Mouse (Mus musculus): ENCODE measurements around the gene Rptor.

Rptor gene

DNA sequence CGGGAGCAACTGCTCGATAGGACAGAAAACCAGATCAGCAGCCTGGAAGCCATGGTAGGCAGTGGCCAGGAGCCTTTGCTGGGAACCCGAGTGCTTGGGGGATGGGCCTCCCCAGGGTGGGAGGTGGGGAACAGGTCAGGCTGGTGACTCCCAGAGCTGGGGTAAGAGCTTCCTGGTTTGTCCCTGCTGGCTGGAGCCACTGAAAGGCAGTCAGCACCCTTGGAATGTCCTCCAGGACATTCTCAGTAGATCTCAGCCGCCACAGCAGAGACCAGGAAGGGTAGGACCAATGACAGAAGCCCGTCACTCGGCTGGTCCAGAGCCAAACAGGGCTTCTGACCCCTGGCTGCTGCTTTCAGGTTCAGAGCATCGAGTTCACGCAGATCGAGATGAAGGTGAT, 313.0 kb downstream of the Rptor start:
- peak in 1 of 2 experiments; percentile 60 for DNase-seq

DNA sequence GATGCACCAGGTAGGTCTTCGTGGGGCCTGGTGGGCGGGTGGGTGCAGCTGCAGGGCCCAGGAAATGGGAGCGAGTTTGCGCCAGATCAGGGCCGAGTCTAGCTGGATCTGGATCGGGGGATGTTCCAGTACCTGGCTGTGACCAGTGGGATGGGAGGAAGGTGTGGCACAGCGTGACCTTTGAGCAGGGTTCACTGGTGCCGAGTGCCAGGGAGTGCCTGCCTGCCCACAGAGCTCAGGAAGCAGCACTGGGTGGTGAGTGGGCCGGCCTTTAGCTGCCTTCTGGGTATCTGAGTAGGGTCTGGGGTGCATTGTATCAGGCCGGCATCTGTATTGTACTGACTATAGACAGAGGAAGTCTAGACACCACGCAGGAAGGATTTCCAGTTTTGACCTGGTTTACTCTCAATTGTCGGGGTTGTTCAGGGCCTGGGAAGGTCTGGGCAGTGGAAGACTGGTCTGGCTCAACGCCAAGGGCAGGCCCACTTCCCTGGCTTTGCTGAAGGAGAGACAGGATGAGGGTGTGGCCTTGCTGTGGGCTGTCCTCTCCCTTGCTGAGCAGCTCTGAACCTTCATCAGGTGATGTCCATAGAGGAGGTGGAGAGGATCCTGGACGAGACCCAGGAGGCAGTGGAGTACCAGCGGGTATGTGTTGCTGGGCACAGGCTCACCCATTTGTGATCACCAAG, 313.5 kb downstream of the Rptor start:
- peak; percentile 84 to 93 for DNase-seq

DNA sequence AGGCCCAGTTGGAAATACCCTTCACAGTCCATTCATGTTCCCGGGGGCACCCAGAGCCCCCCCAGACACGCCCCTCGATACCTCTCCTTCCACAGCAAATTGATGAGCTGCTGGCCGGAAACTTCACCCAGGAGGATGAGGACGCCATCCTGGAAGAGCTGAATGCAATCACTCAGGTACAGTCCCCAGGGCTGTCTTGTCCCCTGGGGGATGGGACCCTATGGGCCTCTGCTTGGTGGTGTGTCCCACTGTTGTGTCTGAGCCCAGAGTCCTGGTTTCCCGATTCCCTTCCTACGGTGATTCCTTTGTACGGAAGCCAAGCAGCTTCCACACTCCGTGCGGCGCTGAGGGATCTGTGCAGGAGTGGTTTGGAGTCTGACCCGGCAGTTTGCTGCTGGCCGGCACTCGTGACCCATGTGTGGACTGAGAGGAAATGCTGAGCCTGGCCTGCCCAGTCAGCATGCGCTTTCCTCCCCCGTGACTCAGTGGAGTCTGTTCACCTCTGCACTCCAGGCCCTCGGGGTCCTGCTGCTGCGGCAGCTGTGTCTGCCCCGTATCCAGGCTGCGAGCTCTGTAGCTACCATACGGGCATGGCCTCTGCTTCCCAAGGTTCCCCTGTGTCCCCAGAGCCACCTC, 314.2 kb downstream of the Rptor start:
- DNase-seq = no peak

DNA sequence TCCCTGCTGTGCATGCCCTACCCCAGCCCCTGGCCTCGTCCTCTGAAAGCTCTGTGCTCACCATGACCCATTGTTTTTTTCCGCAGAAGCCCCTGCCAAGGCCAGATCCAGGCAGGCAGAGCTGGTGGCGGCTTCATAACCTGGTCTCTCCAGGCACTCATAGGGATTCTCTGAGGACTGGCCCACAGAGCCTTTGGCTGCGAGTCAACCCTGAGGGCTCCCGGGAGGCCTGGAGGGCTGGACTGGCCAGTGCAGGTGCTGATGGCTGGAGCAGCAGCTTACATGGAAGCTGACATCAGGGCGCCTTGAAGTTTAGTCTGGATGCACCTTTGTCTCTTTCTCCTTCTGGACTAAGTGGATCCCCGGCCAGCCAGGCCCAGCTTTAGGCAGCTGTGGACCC, 315.8 kb downstream of the Rptor start:
- no peak for DNase-seq

DNA sequence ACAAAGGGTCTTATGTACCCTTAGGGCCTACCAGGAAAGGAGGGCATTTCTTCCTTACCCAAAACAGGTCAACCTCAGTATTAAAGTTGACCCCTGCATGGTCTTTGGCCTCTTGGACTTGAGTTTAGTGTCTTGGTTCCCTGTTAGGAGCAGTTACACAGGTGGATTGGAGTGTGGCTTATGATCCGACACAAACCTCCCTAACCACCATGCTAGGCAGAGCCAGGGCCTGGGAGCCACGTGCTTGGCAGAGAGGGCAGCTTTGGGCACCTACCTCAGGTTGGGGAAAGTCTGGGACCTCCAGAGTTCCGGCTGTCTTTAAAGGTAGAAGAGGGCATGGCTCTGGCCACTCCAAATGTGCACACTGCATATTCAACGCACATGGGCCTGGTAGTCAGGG, 316.7 kb downstream of the Rptor start:
- no peak for DNase-seq

DNA sequence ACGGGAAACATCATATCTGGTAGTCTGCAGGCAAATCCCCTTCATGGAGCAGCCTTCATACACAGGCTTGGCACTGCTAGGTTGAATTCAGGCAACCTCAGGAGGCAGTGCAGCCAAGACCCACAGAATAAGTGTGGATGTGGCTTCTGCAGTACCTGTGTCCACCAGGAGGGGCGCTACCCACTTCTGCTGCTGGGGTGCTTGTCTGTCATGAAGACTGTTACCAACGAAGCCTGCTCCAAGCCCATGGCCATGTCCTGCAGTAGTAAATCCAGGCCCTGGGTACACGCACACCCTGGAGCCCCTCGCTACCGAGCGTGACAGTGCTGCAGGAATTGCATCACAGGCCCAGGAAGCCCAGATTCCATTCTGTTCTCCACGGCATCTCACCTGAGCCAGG, 317.2 kb downstream of the Rptor start:
- DNase-seq = peak; percentile 78 to 87

DNA sequence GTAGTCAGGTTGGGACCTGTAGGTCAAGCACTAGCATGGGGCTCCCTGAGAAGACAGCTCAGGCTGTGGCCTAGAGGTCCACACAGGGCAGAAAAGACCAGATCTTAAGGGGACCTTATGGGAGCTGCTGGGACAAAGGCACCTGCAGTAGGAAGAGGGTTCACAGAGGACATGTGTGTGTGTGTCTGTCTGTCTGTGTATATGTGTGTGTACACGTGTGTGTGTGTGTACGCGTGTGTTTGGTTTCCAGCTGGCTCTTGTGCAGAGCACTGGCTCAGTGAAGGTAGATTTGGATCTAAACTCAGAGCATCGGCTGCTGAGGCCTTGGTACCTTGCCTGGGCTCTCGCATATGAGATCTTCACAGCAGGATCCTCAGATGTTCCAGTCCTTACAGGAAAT, 318.0 kb downstream of the Rptor start:
- no peak for DNase-seq

DNA sequence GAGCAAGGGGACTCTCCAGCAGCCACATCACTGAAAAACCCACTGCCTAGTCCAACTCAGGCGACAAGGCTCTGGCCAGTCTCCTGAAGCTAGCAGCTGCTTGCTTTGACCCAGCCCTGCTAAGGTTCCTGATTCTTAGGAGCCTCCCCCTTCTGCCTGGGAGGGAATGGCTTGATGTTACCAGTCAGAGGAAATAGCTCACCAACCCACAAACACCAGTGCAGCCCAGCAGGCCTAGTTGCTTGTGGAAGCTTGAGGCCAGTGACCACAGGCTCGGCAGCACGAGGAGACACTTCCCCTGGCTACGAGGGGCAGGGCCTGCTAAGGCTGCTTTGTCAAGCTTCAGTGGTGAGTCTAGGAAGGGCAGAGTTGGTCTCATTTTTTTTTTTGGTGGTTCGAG, 322.5 kb downstream of the Rptor start:
- peak; percentile 64 to 73 for DNase-seq

DNA sequence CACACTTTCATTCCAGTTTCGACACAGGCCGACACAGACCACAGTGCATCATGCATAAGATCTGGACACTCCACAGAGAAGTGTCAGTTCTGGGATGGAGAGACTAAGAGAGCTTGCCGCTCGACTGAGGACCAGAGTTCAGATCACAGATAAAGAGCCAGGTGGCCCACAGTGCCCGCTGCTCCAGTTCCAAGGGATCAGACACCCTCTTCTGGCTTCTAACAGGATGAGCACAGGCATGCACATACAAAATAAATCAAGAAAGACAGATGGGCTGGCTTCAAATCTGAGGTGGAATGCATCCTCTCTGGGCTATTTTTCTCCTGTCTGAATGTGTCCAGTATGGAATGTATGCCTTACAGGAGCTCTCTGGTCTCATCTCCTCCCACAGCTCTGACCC, 324.1 kb downstream of the Rptor start:
- no peak for DNase-seq

DNA sequence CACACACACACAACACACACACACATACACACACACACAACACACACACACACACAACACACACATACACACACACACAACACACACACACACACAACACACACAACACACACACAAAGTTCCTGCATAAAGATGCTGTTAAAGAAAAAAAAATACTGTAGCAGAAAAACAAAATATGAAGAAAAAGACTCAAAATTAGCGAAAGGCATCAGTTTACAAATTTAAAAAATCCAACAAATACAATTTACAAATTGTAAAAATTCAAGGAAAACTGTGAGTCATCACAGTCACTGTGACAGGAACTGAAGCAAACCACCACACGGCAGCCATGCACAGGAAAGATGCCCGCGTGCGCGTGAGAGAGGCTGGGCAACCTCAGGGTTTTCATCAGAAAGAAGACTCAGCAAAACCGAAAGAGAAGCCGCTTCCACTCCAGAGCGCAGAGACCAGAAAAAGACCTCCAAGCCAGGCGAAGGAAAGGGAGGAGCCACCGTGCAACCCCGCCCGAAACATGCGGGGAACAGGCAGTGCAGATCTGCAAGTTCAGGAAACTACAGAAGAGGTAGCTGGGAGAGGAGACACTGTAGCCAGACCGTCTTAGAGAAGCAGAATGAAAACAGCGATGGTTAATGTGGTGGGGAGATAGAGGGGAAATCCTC, 325.4 kb downstream of the Rptor start:
- DNase-seq = peak; percentile 72 to 75

DNA sequence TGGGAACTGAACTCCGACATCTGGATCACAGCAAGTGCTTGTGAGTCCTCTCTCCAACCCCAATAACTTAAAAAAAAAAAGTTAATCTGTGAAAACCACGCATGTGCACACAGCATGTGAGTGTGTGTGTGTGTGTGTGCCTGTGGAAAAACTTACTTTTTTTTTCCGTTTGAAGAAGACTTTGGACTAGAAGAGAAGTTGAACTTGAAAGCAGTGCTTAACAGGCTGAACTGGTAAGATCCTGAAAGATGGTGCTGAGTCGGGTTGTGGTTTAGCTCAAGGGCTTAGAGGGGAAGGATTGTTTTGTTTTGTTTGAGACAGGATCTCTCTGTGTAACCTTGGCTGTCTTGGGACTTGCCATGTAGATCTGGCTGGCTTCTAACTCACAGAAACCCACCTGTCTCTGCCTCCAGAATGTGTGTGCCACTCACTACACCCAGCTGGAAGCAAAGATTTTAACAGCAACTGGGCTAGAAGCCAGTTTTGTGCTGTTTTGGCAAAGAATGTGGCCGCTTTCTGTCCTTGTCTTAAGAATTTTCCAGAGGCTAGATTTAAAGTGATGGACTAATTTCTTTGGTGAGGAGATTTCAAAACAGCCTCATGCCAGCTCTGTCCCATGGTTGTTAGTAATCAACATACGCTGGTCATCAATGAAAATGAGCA, 327.0 kb downstream of the Rptor start:
- DNase-seq = no peak

DNA sequence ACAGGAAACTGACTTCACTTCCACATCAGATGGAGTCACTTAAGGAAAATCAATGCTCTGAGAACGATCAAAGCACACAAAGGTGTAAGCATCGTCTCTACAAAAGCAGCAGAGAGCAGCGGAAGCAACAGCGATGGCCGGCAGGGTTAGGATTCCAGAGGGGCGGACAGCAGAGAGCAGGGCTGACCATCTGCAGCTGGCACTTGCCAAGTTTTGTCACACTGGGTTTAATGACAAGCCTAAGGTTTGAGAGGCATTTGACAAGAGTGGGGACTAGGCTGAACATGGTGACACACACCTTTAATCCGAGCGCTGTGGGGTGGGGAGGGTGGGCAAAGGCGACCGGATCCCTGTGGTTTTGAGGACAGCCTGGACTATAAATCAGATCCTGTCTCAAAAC, 329.1 kb downstream of the Rptor start:
- no peak for DNase-seq

DNA sequence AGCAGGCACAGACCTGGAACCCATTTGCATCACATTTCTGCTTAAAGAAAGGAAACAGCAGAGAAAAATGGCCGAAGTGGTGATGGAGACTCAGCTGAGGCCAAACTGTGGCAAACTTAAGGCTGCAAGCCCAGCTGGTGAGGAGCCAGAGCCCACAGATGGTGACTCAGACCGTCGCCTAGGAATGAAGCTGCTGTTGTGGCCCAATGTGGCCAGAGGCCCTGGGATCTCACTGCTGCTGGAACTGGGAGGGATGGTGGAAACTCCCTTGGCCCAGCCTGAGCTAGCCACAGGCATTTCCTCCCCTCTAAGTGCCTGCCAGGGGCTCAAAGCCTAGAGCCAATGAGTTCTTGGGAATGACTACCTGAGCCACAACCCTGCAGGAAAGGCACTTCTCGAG, 330.4 kb downstream of the Rptor start:
- DNase-seq = peak in 1 of 2 experiments; percentile 55

DNA sequence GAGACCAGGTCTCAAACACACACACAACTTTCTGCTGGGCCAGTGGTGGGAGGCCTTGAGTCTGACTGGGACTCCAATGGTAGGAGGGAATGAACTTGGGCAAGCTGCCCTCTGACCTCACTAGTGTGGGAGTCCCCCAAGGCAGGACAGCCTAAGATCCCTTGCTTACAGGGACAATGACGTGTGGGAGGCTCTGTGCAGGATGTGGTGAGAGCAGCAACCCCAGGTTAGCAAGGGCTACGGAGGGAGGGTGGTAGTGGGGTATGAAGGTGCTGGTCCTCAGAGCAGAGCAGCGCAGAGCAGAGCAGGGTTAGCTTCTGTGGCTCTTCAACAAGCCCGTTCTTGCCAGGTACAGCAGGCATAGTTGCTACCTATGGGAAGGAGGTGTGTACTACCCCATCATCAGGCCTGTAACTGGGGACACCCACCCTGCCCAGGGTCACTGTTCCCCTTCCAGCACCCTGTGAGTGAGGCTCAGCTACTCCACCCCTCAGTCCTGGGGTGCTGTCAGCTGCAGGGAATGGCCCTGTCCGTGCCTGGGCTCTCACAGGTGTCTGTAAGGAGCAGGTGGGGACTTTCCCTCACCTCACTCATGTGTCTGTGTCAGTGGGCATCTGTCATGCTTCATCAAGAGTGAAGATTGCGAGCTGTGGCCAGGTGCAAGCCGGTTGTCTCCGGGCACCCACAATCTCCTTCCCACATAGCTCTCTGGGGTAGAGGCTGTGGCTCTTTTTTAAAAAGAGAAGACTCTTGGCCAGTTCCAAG, 331.3 kb downstream of the Rptor start:
- DNase-seq = no peak

DNA sequence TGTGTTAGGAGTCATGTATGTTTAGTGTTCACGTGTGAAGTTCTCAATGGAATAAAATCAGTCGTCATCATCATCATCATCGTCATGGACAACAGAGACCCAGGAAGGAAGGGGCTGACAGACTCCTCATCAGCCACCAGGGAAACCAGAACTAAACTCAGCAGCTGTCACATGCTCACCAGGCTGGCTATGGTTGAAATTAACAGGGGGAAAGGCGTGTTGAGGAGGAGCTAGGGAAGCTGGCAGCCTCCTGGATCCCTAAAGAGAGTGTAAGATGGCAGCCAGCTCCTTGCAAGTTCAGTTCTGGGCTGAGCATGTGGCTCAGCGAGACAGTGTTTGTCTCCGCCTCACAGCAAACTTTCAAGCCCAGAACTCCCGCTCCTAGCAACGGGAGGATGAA, 332.1 kb downstream of the Rptor start:
- DNase-seq = no peak

DNA sequence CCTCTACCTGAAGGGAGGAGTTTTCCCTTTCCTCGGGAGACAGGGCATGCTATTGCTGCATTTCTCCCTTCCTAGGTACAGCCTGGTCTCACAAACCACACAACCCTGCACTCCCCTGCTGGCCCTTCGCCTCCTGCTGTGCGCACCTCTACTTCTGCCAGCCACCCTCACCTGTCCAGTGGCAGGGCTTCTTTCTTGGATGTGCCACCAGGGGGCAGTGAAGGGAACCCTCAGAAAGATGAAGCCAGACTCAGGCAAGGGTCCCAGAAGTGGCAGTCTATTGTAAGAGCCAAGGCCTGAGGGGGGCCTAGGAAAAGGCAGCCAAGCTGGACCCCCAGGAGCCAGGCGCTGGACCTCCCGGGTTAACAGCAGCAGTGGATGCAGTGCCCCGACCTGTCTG, 332.8 kb downstream of the Rptor start:
- peak; percentile 65 to 79 for DNase-seq

DNA sequence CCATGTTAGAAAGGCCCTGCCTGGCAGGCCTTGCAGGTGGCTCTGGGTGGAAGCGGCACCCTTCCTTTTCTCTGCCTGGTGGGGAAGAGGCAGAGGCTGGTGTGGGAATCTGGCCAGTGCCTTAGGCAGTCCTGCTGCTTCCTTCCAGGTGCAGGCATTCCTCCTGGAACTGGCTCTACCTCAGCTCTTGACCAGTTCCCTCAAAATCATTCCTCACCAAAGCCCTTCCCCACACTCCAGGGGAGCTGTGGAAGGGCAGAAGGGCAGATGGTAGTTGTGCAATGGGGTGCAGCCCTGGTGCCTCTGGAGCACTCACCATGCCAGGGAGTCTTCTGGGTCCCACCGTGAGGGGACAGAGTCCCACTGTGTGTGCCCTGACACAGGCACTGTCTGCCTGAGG, 333.8 kb downstream of the Rptor start:
- DNase-seq = no peak

DNA sequence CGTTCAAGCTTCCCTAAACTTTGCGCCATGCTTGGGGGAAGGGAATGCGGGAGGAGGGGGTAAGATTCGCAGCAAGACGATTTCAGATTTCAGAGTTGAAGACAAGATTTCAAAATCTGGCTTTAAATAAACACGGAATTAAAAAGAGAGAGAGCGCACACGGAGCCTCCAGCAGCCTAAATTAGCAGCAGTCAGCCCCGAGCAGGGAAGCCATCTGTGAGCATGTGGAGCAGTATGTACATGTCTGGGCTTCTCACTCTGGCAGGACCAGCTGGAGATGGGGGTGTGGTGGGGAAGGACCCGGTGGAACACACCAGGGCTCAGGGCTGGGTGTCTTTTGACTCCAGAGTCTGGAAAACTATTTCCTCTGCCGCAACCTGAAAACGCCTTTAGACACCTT, 334.5 kb downstream of the Rptor start:
- peak in 1 of 2 experiments; percentile 53 for DNase-seq

DNA sequence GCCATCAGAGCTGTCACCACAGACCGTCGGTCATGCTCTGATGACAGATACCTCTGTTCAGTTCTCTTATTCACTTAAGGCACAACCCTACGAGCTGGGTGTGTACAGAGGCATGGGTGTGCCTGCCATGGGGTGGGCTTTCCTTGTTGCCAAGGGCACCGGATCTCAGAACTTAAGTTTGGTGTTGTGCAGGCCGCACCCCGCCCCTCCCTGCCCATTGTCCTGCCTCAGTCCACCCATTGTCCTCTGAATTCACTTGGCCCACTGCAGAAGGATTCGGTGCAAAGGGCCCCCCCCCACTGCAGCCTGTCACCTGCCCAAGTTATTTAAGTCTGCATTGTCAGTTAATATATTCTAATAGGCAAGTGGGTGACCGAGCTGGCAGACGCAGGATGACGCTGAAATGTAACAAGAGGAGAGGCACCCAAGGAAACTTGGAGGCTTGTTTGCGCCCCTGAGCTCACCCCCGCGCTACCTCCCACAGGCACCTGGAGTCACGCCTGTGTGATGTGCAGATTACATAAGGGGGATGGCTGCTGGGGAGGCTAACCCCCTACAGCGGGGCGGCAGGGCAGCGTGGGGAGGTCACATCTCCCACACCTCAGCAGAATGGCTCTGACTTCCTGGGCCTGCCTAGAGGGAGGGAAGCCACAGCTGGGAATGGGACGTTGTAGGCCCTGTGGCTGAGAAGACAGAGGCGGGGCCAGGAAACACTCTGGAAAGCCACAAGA, 335.2 kb downstream of the Rptor start:
- DNase-seq = no peak

DNA sequence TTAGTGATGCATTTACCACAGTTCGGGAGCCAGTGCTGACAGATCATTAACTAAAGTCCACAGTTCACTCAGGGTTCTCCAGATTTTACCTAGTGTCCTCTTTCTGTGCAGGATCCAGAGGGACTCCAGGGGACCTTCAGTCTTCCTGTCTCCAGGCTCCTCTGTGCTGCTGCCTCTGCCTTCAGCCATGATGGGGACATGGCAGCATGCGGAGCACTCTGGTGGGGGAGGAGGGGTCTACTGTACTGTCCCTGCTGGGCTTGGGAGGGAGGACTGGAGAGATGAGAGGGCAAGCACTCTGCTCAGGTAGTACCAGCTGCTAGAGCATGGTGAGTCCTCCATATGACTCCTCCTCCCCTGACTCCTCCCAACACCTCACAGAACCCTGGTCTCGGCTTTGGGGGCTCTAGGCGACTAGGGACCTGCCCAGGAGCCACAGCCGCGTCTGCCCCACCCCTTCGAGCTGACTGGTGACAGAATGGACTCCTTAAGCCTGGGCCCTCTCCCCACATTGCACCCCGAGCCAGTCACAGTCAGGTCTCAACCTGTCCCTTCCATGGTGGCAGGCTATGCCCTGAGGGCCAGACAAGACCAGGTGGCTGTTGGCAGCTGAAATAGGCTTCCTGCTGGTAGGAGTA, 336.5 kb downstream of the Rptor start:
- no peak for DNase-seq

DNA sequence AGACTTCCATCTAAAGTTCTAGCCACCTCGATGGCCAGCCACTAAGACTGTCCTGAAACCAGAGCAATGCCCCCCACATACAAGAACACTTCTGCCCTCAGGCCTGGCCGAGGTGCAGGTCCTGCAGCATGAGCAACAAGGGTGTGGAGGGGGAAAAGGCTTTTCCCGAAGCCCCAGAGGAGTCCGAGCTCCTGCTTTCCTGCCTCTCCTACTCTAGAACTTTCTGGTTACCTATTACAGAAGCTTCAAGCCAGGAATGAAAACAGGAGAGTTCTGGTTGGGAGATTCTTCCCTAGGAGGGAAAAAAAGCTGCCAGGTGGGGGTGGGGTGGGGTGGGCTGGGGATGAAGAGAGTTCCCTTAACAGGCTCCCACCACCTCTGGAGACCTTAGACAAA, 337.0 kb downstream of the Rptor start:
- DNase-seq = no peak

DNA sequence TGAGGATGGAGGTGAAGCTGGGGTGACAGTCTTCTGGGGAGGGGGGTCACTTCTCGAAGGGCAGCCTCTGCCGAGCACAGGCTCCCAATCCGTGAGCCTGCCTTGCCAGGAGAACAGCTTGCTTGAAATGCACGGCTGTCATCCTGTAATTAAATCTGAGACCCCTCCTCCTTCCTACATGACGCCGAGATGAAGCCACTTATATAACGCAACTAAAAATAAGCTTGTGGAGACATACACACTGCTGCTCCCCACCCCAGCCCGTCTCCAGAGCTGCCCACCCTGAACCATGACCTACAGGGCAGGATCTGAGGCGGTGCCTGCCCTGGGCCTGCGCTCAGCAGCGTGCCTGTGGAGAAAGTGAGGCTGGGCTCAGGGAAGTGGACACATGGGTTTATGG, 337.4 kb downstream of the Rptor start:
- no peak for DNase-seq
